Mouse (Mus musculus) bone marrow macrophage, adult 2 months (primary cell): ENCODE results near the gene T. TPM values are rescaled to one million over a fixed set of nuclear protein-coding genes. Genes with fewer than 3 reads are reported as not detected.

Experiments
- H3K27ac ChIP-seq: 2 replicates; pipeline ENCODE4 v1.5.1; 2012; ENCODE audit warnings: low read depth, low read length; ENCODE audit not compliant: insufficient read depth
- H3K4me1 ChIP-seq: 2 replicates; pipeline ENCODE4 v1.6.1; 2012; ENCODE audit warnings: low read length; ENCODE audit not compliant: control insufficient read depth, insufficient read depth
- H3K4me3 ChIP-seq: 2 replicates; pipeline ENCODE4 v1.5.1; 2012; ENCODE audit warnings: mild to moderate bottlenecking, low read length, moderate library complexity; ENCODE audit not compliant: insufficient read depth
- CTCF ChIP-seq: IDR thresholded peaks from 2 replicates; pipeline ENCODE4 v1.5.1; 2012; ENCODE audit warnings: low read depth, mild to moderate bottlenecking, low read length, moderate library complexity
- POLR2A ChIP-seq: IDR thresholded peaks from 2 replicates; pipeline ENCODE4 v1.6.1; 2012; ENCODE audit warnings: mild to moderate bottlenecking, low read depth, low read length, borderline replicate concordance
- polyA plus RNA-seq: library from polyadenylated mRNA; stranded (reverse); fragments of >200 nt; gene quantifications from 2 replicates; pipeline ENCODE4 v1.2.4, GENCODE M21; 2012; ENCODE audit not compliant: missing spikeins, insufficient read depth, insufficient read length

Gene T
- polyA plus RNA-seq, 1 experiment = not detected

GRCm38 (mm10) chr17:8487824-8488223, 53.6 kb downstream of the T start:
- H3K4me1 ChIP-seq = no peaks in the 10 kb centered on the region
- TF ChIP-seq CTCF = no peak
- no peak overlapping the region for H3K27ac ChIP-seq
- no peak overlapping the region for H3K4me3 ChIP-seq

DNA sequence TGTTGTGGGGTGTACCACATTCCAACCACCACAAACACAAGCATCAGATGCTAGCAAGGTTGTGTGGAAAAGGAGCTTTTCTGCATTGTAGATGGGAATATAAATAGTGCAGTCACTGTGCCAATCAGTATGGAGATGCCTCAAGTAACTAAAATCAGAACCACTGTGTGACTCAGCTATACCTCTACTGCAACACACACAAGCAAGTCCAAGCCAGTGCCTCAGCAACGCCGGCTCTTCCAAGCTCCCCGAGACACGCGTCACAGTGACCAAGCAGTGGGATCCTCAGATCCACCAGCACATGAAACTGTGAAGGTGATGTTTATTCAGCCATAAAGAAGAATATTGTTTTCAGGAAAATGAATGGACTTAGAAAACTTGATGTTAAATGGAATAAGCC, 56.7 kb downstream of the T start:
- H3K27ac ChIP-seq = no peak overlapping the region
- H3K4me1 ChIP-seq = no peaks in the 10 kb centered on the region
- TF ChIP-seq CTCF (no peak), POLR2A (no peak)
- H3K4me3 ChIP-seq = no peak overlapping the region

Other genes with a start within 250 kb of the T start
- gene Ccr6, start 198.4 kb upstream of the T start, polyA plus RNA-seq = not detected in 2 replicates
- 103 and 118 TPM in 2 replicates for gene Mpc1, start 151.5 kb upstream of the T start, polyA plus RNA-seq
- 161 and 186 TPM in 2 replicates for gene Sft2d1, start 123.3 kb upstream of the T start, polyA plus RNA-seq
- 0.24 and 0.67 TPM in 2 replicates for gene Prr18, start 97.0 kb upstream of the T start, polyA plus RNA-seq
- gene T2, start 78.4 kb upstream of the T start, polyA plus RNA-seq = not detected in 2 replicates
- not detected in 2 replicates for gene Pde10a, start 90.9 kb downstream of the T start, polyA plus RNA-seq
- gene Gm17087, start 132.5 kb downstream of the T start, polyA plus RNA-seq = 2.4 and 4.4 TPM in 2 replicates